Mouse (Mus musculus) forebrain, postnatal 0 days (tissue): ENCODE results near the gene Alppl2. TPM values are rescaled to one million over a fixed set of nuclear protein-coding genes. Genes with fewer than 3 reads are reported as not detected.

ENCODE experiments used
- ATAC-seq: fragments of 200-750 bp; cut with Nextera tagmentation; 2 replicates; pipeline ENCODE4 v1.8.0; 2017; ENCODE audit warnings: mild to moderate bottlenecking, moderate library complexity
- DNase-seq: peaks from one replicate; pipeline ENCODE4 v3.0.0-alpha.2; 2015
- H3K27ac ChIP-seq: fragments of 300-500 bp; sonication (generic); 2 replicates; pipeline ENCODE4 v1.5.1; 2014; ENCODE audit warnings: low read depth, mild to moderate bottlenecking, antibody characterized with exemption, low read length, moderate library complexity, mixed read lengths
- H3K27me3 ChIP-seq: fragments of 300-500 bp; sonication (generic); 2 replicates; pipeline ENCODE4 v1.6.1; 2014; ENCODE audit warnings: mild to moderate bottlenecking, low read length, mixed read lengths; ENCODE audit not compliant: insufficient read depth
- H3K36me3 ChIP-seq: fragments of 300-500 bp; sonication (generic); 2 replicates; pipeline ENCODE4 v1.6.1; 2014; ENCODE audit warnings: mild to moderate bottlenecking, moderate library complexity; ENCODE audit not compliant: insufficient read depth
- H3K4me1 ChIP-seq: fragments of 300-500 bp; sonication (generic); 2 replicates; pipeline ENCODE4 v1.6.1; 2014; ENCODE audit warnings: antibody characterized with exemption; ENCODE audit not compliant: insufficient read depth
- H3K4me2 ChIP-seq: fragments of 300-500 bp; sonication (generic); 2 replicates; pipeline ENCODE4 v1.6.1; 2014; ENCODE audit warnings: low read depth, mild to moderate bottlenecking, moderate library complexity
- H3K4me3 ChIP-seq: fragments of 300-500 bp; sonication (generic); 2 replicates; pipeline ENCODE4 v1.5.1; 2014; ENCODE audit warnings: low read depth, low read length, mixed read lengths
- H3K9ac ChIP-seq: fragments of 300-500 bp; sonication (generic); 2 replicates; pipeline ENCODE4 v1.6.1; 2014; ENCODE audit warnings: mild to moderate bottlenecking
- H3K9me3 ChIP-seq: fragments of 300-500 bp; sonication (generic); 2 replicates; pipeline ENCODE4 v1.6.1; 2016; ENCODE audit warnings: low read length
- CTCF ChIP-seq: sonication (generic); IDR thresholded peaks from 2 replicates; pipeline ENCODE4 v1.5.1; 2016; ENCODE audit warnings: antibody characterized with exemption, control low read depth, low read depth
- WGBS: fragments of 180-500 bp; shearing (Covaris S2); extraction: QIAGEN DNeasy Blood & Tissue Kit; methylation state at CpG from one replicate; pipeline ENCODE4 v1.1.7; 2014; 5-methylcytosine and 5-hydroxymethylcytosine counted together
- polyA plus RNA-seq: library from polyadenylated mRNA; unstranded; fragments of >200 nt; fragmentation: Nextera tagmentation; extraction: Ambion mirVana; gene quantifications from 2 replicates; pipeline ENCODE4 v1.2.1, GENCODE M21; 2015
- total RNA-seq: library from RNA; depleted of rRNA; stranded (reverse); fragments of >200 nt; gene quantifications from 2 replicates; pipeline ENCODE4 v1.2.3, GENCODE M21; 2014

Alppl2 gene
- total and polyA plus RNA-seq, 2 experiments from 2014 or later, result not detected

DNA sequence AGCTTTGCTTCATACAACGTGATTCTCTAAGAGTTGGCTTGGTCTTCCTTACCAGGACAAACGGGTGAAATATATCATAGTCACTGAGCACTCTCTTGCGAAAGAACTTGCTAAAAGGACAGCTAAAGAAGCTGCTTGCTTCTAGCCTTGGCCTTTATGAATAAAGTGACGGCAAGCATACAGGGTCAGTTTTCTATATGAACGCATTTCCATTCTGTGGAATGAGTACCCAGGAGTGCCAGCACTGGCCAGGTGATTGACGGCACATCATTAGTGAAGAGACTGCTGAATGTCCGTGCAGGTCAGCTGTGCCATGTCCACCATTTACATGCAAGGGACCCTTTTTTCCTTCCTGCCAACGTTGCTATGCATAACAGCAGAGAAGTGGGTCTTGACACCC lies 16.8 kb upstream of the Alppl2 start:
- Histone ChIP-seq H3K4me2 (no peak overlapping the region), H3K4me3 (no peak overlapping the region), H3K27ac (no peak overlapping the region), H3K36me3 (no peaks in the 10 kb centered on the region), H3K27me3 (no peaks in the 10 kb centered on the region), H3K9me3 (no peaks in the 10 kb centered on the region), H3K4me1 (no peaks in the 10 kb centered on the region), H3K9ac (no peak overlapping the region)
- DNase-seq (no peak), ATAC-seq (no peak)
- WGBS, result 77% methylated on average over 8 of the region's 8 CpGs
- no peak for TF ChIP-seq CTCF

DNA sequence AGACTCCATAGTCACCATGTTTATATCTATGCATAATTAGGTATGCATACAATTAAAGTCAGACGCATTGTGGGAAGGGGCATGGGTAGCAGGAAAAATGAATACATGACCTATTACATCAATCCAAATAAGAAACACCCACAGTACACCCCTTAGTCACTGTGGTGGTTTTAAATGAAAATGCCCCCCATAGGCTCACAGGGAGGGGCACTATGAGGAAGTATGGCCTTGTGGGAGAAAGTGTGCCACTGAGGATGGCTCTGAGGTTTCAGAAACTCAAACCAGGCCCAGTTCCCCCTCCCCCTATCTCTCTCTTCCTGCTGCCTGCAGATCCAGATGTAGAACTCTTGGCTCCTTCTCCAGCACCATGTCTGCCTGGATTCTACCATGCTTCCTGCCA lies 14.2 kb upstream of the Alppl2 start:
- no peak for TF ChIP-seq CTCF
- no peak for DNase-seq
- Histone ChIP-seq H3K36me3 (no peaks in the 10 kb centered on the region), H3K9ac (no peak overlapping the region), H3K27me3 (no peaks in the 10 kb centered on the region), H3K4me1 (no peaks in the 10 kb centered on the region), H3K27ac (no peak overlapping the region), H3K4me2 (no peak overlapping the region), H3K4me3 (no peak overlapping the region), H3K9me3 (no peaks in the 10 kb centered on the region)
- no peak for ATAC-seq
- 64% methylated on average over 1 of the region's 1 CpGs for WGBS

GRCm38 (mm10) chr1:87102114-87102513 lies 12.4 kb upstream of the Alppl2 start:
- WGBS, result 89% methylated on average over 3 of the region's 3 CpGs
- no peaks in the 10 kb centered on the region for H3K27me3 ChIP-seq
- H3K4me1 ChIP-seq, result no peaks in the 10 kb centered on the region
- no peaks in the 10 kb centered on the region for H3K9me3 ChIP-seq
- H3K27ac ChIP-seq, result no peak overlapping the region
- H3K36me3 ChIP-seq, result no peaks in the 10 kb centered on the region
- H3K4me2 ChIP-seq, result no peak overlapping the region
- ATAC-seq (no peak), DNase-seq (no peak)
- no peak for TF ChIP-seq CTCF
- no peak overlapping the region for H3K9ac ChIP-seq
- H3K4me3 ChIP-seq, result no peak overlapping the region

DNA sequence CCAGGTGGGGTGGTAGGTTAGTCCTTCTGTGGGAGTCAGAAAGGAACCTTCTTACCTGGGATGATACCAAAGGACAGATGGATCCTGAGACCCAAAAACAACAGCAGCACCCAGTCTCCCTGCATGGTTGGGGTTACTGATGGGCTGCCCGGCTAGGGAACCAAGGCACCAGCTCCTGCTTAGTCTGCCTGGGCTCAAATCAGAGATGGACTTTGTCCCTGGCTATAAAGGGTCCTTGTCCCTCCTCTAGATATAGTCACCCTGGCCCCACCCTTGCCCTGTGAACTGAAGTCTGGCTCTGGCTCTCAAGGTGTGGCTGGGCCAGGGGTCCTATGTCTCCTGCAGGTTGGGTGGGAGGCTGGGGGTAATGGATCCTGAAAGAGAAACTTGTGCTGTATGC lies 11.7 kb upstream of the Alppl2 start, which contains the start of gene Alpi:
Alpi (minus strand) TSS at position 196 of the 400 bp plus-strand sequence.
- Histone ChIP-seq H3K9me3 (no peaks in the 10 kb centered on the region), H3K4me1 (no peaks in the 10 kb centered on the region), H3K4me3 (no peak within 1 kb of the TSS), H3K27me3 (no peaks in the 10 kb centered on the region), H3K36me3 (no peaks in the 10 kb centered on the region), H3K27ac (no peak within 1 kb of the TSS), H3K4me2 (no peak within 1 kb of the TSS), H3K9ac (no peak within 1 kb of the TSS)
- TF ChIP-seq CTCF, result no peak
- DNase-seq (no peak), ATAC-seq (no peak)
- WGBS, result 96% methylated on average over 1 of the region's 1 CpGs

DNA sequence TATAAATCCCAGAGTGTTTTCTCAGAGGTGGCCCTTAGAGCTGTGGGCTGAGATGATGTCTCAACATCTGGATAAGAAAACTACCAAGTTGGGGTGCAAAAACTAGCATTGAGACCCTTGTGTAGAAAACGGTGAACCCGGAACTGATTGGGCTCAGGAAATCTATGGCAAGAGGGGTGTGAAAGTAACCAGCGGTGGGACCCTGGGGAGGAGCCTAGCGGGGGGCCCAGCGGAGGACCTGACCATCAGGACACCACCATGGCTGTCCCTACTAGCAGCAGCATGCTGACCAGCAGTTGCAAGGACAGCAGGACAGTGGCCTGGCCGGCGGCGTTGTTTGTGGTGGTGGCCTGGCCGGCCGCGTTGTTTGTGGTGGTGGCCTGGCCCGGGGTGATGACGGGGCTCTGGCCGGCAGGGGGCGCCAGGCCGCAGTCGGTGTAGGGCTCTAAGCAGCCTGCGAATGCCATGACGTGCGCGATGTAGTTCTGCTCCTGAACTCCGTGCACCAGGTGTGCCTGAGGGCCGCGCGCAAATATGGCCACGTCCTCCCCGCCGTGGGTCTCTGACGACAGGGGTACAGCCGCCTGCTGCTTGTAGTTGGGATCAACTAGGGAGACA lies 8.7 kb upstream of the Alppl2 start:
- WGBS, result 14% methylated on average over 30 of the region's 30 CpGs

DNA sequence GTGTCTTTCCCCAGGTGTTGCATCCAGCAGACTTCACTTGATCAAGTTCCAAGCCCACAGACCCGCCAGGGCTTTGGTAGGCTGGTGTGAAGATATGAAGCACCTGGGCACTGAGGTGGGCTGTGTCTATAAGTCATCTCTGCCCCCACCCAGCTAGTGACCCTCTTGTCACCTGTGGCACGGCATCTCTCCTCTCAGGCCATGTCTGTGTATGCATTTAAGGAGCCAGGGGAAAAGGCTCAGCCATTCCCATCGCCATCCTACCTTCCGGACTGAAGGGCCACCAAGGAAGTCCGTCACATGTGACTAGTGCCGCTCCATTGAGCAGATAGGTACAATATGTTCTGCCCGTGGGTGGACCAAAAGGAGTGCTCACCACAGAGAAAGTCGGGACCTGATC lies 5.9 kb upstream of the Alppl2 start:
- Histone ChIP-seq H3K9me3 (no peaks in the 10 kb centered on the region), H3K9ac (no peak overlapping the region), H3K4me3 (no peak overlapping the region), H3K4me2 (no peak overlapping the region), H3K27me3 (no peaks in the 10 kb centered on the region), H3K4me1 (no peaks in the 10 kb centered on the region), H3K36me3 (no peaks in the 10 kb centered on the region), H3K27ac (no peak overlapping the region)
- DNase-seq (no peak), ATAC-seq (no peak)
- TF ChIP-seq CTCF, result no peak
- 79% methylated on average over 8 of the region's 8 CpGs for WGBS

More for the DNA sequence above, 8.7 kb upstream of the Alppl2 start:
- TF ChIP-seq CTCF, result peak; percentile 68
- ATAC-seq (peak; percentile 77), DNase-seq (peak; percentile 22)
- Histone ChIP-seq H3K4me2 (0 out of 2 replicates have a peak overlapping the region, but pooled peaks have one; percentile 21), H3K9me3 (no peaks in the 10 kb centered on the region), H3K4me3 (no peak overlapping the region), H3K4me1 (no peaks in the 10 kb centered on the region), H3K27me3 (no peaks in the 10 kb centered on the region), H3K27ac (no peak overlapping the region), H3K9ac (no peak overlapping the region), H3K36me3 (no peaks in the 10 kb centered on the region)

DNA sequence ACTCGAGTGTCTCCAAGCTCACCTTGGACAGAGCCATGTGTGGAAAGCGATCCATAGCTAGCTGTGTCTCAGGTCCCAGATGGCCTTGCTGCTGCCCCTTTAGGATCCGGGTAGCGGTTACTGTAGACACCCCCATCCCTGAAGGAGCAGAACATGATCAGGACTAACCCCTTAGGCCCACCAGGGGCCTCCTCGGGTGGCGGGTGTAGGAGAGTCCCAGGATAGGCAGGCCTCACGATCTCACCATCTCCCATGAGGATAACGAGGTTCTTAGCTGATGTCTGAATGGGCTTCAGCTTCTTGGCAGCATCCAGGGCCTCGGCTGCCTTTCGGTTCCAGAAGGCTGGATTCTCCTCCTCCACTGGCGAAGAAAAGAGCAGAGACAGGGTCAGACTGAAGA lies 477 bp downstream of the Alppl2 start:
- Histone ChIP-seq H3K9ac (no peak overlapping the region), H3K27ac (no peak overlapping the region), H3K4me1 (no peaks in the 10 kb centered on the region), H3K4me3 (no peak overlapping the region), H3K27me3 (no peaks in the 10 kb centered on the region), H3K36me3 (no peaks in the 10 kb centered on the region), H3K4me2 (no peak overlapping the region), H3K9me3 (no peaks in the 10 kb centered on the region)
- ATAC-seq (no peak), DNase-seq (no peak)
- WGBS, result 80% methylated on average over 11 of the region's 11 CpGs
- no peak for TF ChIP-seq CTCF
